Mouse (Mus musculus) T-helper 17 cell (primary cell): ENCODE data around the gene Myl6.

Experiments used
- in situ Hi-C, 2 experiments: fragments of 300-600 bp; cut with MboI, MseI; formaldehyde crosslinking; loops; 1 replicate in 1 of 2; 2 replicates in 1 of 2; pipeline ENCODE4 v1.15.1; 2025; ENCODE audit warnings: high pct_unique_total_duplicates in 2 of 2

The Myl6 gene

GRCm38 (mm10) chr10:128510301-128510700, 16.4 kb upstream of the Myl6 start:
- in situ Hi-C loops: no loop called here

- in situ Hi-C loops: loop anchor here in 1 of 2 experiments (5.0 kb wide), 1 partner anchor 32 kb away; no protein-coding TSS in a partner anchor
Observed at GRCm38 (mm10) chr10:128509831-128510230, 15.9 kb upstream of the Myl6 start.

GRCm38 (mm10) chr10:128509203-128509602, 15.3 kb upstream of the Myl6 start:
- in situ Hi-C loops: loop anchor here in 1 of 2 experiments (5.0 kb wide), 1 partner anchor 33 kb away; no protein-coding TSS in a partner anchor

- in situ Hi-C loops: loop anchor here in 1 of 2 experiments (5.0 kb wide), 1 partner anchor 34 kb away; no protein-coding TSS in a partner anchor
Observed at GRCm38 (mm10) chr10:128508260-128508659, 14.3 kb upstream of the Myl6 start.

- in situ Hi-C loops: loop anchor here in 1 of 2 experiments (5.0 kb wide), 1 partner anchor 36 kb away; no protein-coding TSS in a partner anchor
Observed at GRCm38 (mm10) chr10:128505974-128506373, 12.0 kb upstream of the Myl6 start.

- in situ Hi-C loops: loop anchor here in 1 of 2 experiments (5.0 kb wide), 1 partner anchor 37 kb away; no protein-coding TSS in a partner anchor
Observed at GRCm38 (mm10) chr10:128505371-128505667, 11.4 kb upstream of the Myl6 start.

- in situ Hi-C loops: loop anchor here in 1 of 2 experiments (5.0 kb wide), 1 partner anchor 37 kb away; no protein-coding TSS in a partner anchor
Observed at GRCm38 (mm10) chr10:128504641-128505370, 10.9 kb upstream of the Myl6 start.

GRCm38 (mm10) chr10:128504012-128504411, 10.1 kb upstream of the Myl6 start:
- in situ Hi-C loops: no loop called here

GRCm38 (mm10) chr10:128503532-128503931, 9.6 kb upstream of the Myl6 start:
- in situ Hi-C loops: no loop called here

- in situ Hi-C loops: no loop called here
Observed at GRCm38 (mm10) chr10:128502341-128502740, 8.4 kb upstream of the Myl6 start.

GRCm38 (mm10) chr10:128499116-128499671, 5.2 kb upstream of the Myl6 start:
- in situ Hi-C loops: loop anchor here in 1 of 2 experiments (25.0 kb wide), 1 partner anchor 837 kb away; the partner anchor contains the start of genes Nab2 and Nemp1

GRCm38 (mm10) chr10:128498590-128498989, 4.6 kb upstream of the Myl6 start, which contains the start of gene Myl6b:
Myl6b (minus strand) TSS chr10:128498685.
- in situ Hi-C loops: loop anchor here in 1 of 2 experiments (25.0 kb wide), 1 partner anchor 836 kb away; the partner anchor contains the start of genes Nab2 and Nemp1

- in situ Hi-C loops: loop anchor here in 1 of 2 experiments (25.0 kb wide), 1 partner anchor 835 kb away; the partner anchor contains the start of genes Nab2 and Nemp1
Observed at GRCm38 (mm10) chr10:128497134-128497737, 3.3 kb upstream of the Myl6 start.

GRCm38 (mm10) chr10:128496509-128497077, 2.6 kb upstream of the Myl6 start:
- in situ Hi-C loops: loop anchor here in 1 of 2 experiments (25.0 kb wide), 1 partner anchor 834 kb away; the partner anchor contains the start of genes Nab2 and Nemp1

GRCm38 (mm10) chr10:128495903-128496302, 2.0 kb upstream of the Myl6 start:
- in situ Hi-C loops: loop anchor here in 1 of 2 experiments (25.0 kb wide), 1 partner anchor 834 kb away; the partner anchor contains the start of genes Nab2 and Nemp1

- in situ Hi-C loops: loop anchor here in 1 of 2 experiments (25.0 kb wide), 1 partner anchor 833 kb away; the partner anchor contains the start of genes Nab2 and Nemp1
Observed at GRCm38 (mm10) chr10:128495270-128495669, 1.3 kb upstream of the Myl6 start.

- in situ Hi-C loops: loop anchor here in 1 of 2 experiments (25.0 kb wide), 1 partner anchor 832 kb away; the partner anchor contains the start of genes Nab2 and Nemp1
Observed at GRCm38 (mm10) chr10:128494667-128495245, 811 bp upstream of the Myl6 start.

GRCm38 (mm10) chr10:128493319-128493694, 638 bp downstream of the Myl6 start:
- in situ Hi-C loops: loop anchor here in 1 of 2 experiments (25.0 kb wide), 1 partner anchor 831 kb away; the partner anchor contains the start of genes Nab2 and Nemp1

- in situ Hi-C loops: loop anchor here in 1 of 2 experiments (25.0 kb wide), 1 partner anchor 830 kb away; the partner anchor contains the start of genes Nab2 and Nemp1
Observed at GRCm38 (mm10) chr10:128492633-128493311, 1.2 kb downstream of the Myl6 start.

- in situ Hi-C loops: loop anchor here in 1 of 2 experiments (25.0 kb wide), 1 partner anchor 830 kb away; the partner anchor contains the start of genes Nab2 and Nemp1
Observed at GRCm38 (mm10) chr10:128492051-128492450, 1.9 kb downstream of the Myl6 start.
